Mouse (Mus musculus): ENCODE measurements at regions not wholly inside any gene's neighbourhood (a gene's known extent, or its start where the extent isn't known, plus 50 kb on each side); places are given as distances from the start of the nearest gene placed in this dataset.

- TF ChIP-seq POLR2A (IDR thresholded peaks at IDR 0.05; ENCODE audit: control insufficient read depth, extremely low read depth, insufficient read depth, low read length, poor library complexity) (no peak), CTCF (IDR thresholded peaks at IDR 0.05; ENCODE audit: borderline replicate concordance, control insufficient read depth, extremely low read depth, insufficient read depth, low read length, poor library complexity) (no peak)
Measured at GRCm38 (mm10) chr9:41524591-41524990, 363.1 kb upstream of the Ubash3b start.
